Mouse (Mus musculus) heart, postnatal 0 days (tissue): Measurements from ENCODE around the gene Cpeb3.

Source experiments
- CTCF ChIP-seq: IDR thresholded peaks from 2 replicates; pipeline ENCODE4 v1.5.1; 2016; ENCODE audit warnings: antibody characterized with exemption, control low read depth, low read depth
- EP300 ChIP-seq: IDR thresholded peaks from 2 replicates; pipeline ENCODE4 v1.6.1; 2016; ENCODE audit warnings: antibody characterized with exemption, low read depth

DNA sequence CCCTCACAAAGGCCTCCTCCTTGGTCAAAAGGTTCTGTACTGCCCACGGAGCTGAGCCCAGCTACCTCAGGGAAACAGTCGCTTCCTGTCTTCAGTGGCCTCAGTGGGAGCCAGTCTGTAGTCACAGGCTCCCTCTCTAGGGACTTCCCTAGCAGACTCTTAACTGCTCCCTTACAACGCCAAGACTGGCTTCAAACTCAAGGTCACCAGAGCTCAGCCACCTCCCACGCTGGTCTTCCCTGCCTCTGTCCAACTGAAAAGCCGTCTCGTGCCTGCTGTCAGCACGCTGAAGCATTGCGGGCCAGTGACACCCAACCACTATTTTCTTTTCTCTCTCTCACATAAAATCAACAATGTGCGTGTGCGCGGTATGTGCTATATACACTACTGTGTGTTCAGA, 182.0 kb downstream of the Cpeb3 start:
- TF ChIP-seq CTCF (no peak), EP300 (no peak)
